Mouse (Mus musculus): ENCODE results near the gene Crb1. TPM values are rescaled to one million over a fixed set of nuclear protein-coding genes. Genes with fewer than 3 reads are reported as not detected.

Crb1 gene
- total RNA-seq, 2 experiments from 2014 or later, result 0.68 to 0.97 TPM

- no peak for DNase-seq (ENCODE audit: low spot score in 2 of 2)
- intact Hi-C loops (cut with DNase I), result no loop called here
Measured at GRCm38 (mm10) chr1:139153493-139153892, 223.4 kb downstream of the Crb1 start.

GRCm38 (mm10) chr1:139153006-139153405 is 223.9 kb downstream of the Crb1 start:
- intact Hi-C loops (cut with DNase I), result no loop called here
- DNase-seq (ENCODE audit: low spot score in 2 of 2), result no peak

Other genes with a start within 250 kb of the Crb1 start
- gene Zbtb41, start 45.2 kb upstream of the Crb1 start, total RNA-seq (2021), result 10 to 100 TPM; 28.3 to 30.4 TPM
- gene Aspm, start 77.7 kb upstream of the Crb1 start, total RNA-seq (2021), result 1 to 10 TPM in 1 of 2 experiments, under 1 TPM in 1; 0.95 to 1.4 TPM
- gene F13b, start 124.6 kb upstream of the Crb1 start, total RNA-seq (2021), result not detected
- gene Cfhr1, start 183.2 kb upstream of the Crb1 start, total RNA-seq (2021), result not detected